Mouse (Mus musculus): ENCODE data around the gene Wwox. TPM values are rescaled to one million over a fixed set of nuclear protein-coding genes. Genes with fewer than 3 reads are reported as not detected.
"Not testable (repeated sequence)": the region's sequence is repeated elsewhere in the genome, so short reads cannot be mapped to it uniquely, and the experiment has no call there.

Gene Wwox
- polyA plus RNA-seq, 1 experiment from 2014 or later = 3.5 TPM

DNA sequence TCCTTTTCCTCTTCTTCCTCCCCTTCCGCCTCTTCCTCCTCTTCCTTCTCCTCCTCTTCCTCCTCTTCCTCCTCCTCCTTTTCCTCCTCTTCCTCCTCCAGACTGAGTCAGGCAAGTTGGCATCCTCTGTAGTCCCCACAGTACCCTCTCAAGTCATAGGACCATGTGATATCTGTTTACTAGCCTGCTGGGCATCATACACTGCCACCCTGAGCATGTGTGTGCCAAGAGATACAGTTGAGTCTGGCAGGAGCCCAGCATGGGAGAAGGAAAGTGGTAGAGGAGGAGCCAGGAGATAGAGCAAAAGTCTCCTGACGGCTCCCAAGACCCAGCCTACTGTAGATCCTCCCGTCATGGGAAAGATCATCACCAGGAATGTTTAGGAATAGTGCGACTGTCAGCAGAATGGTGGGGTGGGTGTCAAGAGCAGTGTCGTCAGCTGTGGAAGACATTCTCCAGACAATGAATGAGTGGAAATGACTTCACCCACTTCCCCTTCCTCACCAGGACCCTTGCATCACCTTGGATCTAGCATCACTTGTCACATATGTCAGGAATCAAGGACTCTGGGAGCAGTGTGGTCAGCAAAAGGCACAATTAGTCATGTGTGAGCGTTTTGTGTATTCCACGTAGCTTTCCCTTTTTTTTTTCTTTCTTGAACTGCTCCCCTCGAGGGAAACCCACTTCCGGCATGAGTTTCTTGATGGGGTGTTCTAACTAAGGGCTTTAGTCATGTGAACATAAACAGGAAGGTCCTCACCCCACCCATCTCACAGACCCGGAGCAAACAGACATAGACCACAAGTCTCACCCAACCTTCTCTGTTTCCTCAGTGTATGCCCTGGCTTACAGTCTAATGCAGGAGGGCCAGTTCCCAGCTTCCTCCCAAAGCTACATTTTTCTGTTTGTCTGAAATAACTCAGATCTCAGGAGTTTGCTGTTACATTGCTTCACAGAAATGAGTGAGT is 375.6 kb downstream of the Wwox start:
- Histone ChIP-seq H3K4me2 (ENCODE audit: low read depth, low read length) (no peak overlapping the region), H3K9me3 (replicated peaks; ENCODE audit: control insufficient read depth, low read length) (no peaks in the 10 kb centered on the region)
- WGBS (ENCODE audit: insufficient replicate concordance) = 25% methylated on average over 10 of the region's 10 CpGs

DNA sequence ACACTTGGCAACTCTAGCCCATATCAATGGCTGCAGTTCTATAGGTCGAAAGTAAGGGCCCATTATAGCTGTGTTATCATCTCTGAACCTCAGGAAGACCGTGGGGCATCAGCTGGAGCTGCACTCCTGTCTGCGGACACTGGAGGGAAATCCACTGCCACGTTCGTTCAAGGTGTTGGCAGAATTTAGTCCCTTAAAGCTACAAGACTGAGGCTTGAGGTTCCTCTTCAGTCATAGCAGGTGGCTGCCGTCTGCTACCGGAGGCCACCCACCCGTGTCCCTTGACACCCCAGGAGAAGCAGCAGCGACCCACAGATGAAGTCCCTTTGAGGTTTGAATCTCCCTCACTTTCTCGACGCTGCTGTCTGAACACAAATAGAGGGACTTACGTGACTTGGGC is 376.9 kb downstream of the Wwox start:
- WGBS (ENCODE audit: insufficient replicate concordance) = 37% methylated on average over 12 of the region's 12 CpGs
- no peak overlapping the region for H3K4me2 ChIP-seq (ENCODE audit: low read depth, low read length)
- H3K4me3 ChIP-seq (ENCODE audit: low read depth, low read length) = no peak overlapping the region
- no peaks in the 10 kb centered on the region for H3K27me3 ChIP-seq (ENCODE audit: control insufficient read depth, insufficient read depth, low read depth, low read length)
- no peak overlapping the region for H3K9ac ChIP-seq (ENCODE audit: low read depth, low read length)
- H3K9me3 ChIP-seq (replicated peaks; ENCODE audit: control insufficient read depth, low read length) = no peaks in the 10 kb centered on the region
- H3K36me3 ChIP-seq (ENCODE audit: control insufficient read depth, insufficient read depth) = no peaks in the 10 kb centered on the region
- H3K27ac ChIP-seq (ENCODE audit: low read length) = no peak overlapping the region
- H3K4me1 ChIP-seq (ENCODE audit: control insufficient read depth, low read depth, low read length) = no peaks in the 10 kb centered on the region
- no peak for ATAC-seq (ENCODE audit: low read depth)

More for the DNA sequence above, 375.6 kb downstream of the Wwox start:
- Histone ChIP-seq H3K4me3 (ENCODE audit: low read depth, low read length) (no peak overlapping the region), H3K27ac (ENCODE audit: low read length) (no peak overlapping the region), H3K4me1 (ENCODE audit: control insufficient read depth, low read depth, low read length) (no peaks in the 10 kb centered on the region), H3K27me3 (ENCODE audit: control insufficient read depth, insufficient read depth, low read depth, low read length) (no peaks in the 10 kb centered on the region), H3K36me3 (ENCODE audit: control insufficient read depth, insufficient read depth) (no peaks in the 10 kb centered on the region), H3K9ac (ENCODE audit: low read depth, low read length) (no peak overlapping the region)
- peak; percentile 58 for ATAC-seq (ENCODE audit: low read depth)

DNA sequence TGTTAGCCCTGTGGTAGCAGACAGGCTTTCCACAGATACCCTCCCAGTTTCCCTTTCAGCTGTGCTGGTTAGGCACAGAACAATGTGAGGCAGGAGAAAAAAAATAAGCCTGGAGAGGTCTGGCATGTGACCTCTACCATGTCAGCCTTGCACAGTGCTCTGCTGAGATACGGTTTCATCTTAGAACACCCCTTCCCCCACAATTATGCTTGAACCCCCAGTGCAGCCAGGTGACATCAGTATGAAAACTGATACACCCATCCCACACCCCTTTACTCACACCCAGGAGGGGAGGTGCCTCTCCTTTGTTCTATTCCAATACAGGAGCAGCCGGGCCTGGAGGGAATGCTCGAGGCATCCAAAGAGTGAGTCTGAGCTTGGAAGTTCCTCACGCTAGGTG is 377.5 kb downstream of the Wwox start:
- 78% methylated on average over 4 of the region's 4 CpGs for WGBS (ENCODE audit: insufficient replicate concordance)
- Histone ChIP-seq H3K9ac (ENCODE audit: low read depth, low read length) (no peak overlapping the region), H3K27me3 (ENCODE audit: control insufficient read depth, insufficient read depth, low read depth, low read length) (no peaks in the 10 kb centered on the region), H3K4me1 (ENCODE audit: control insufficient read depth, low read depth, low read length) (no peaks in the 10 kb centered on the region), H3K27ac (ENCODE audit: low read length) (no peak overlapping the region), H3K36me3 (ENCODE audit: control insufficient read depth, insufficient read depth) (no peaks in the 10 kb centered on the region), H3K4me2 (ENCODE audit: low read depth, low read length) (no peak overlapping the region), H3K4me3 (ENCODE audit: low read depth, low read length) (no peak overlapping the region), H3K9me3 (replicated peaks; ENCODE audit: control insufficient read depth, low read length) (no peaks in the 10 kb centered on the region)
- no peak for ATAC-seq (ENCODE audit: low read depth)

DNA sequence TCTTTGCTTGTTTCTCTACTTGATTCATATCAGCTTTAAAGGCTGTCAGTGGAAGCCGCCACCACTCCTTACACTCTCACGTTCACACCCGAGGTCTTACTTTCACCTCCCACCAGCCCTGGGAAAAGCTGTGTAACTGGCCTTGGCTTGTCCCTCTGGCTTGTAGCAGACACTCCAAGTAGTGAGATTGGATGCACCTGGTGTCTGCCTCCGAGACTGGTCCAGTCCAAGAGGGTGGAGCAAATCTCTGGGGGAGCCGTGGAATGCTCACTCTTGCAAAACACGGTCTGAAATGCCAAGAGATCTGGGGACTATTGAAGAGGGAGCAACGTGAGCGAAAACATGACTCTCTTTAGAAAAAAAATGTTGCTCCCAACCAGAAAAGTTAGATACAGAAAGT is 382.1 kb downstream of the Wwox start:
- H3K4me2 ChIP-seq (ENCODE audit: low read depth, low read length) = no peak overlapping the region
- no peaks in the 10 kb centered on the region for H3K27me3 ChIP-seq (ENCODE audit: control insufficient read depth, insufficient read depth, low read depth, low read length)
- H3K4me3 ChIP-seq (ENCODE audit: low read depth, low read length) = no peak overlapping the region
- WGBS (ENCODE audit: insufficient replicate concordance) = 63% methylated on average over 8 of the region's 8 CpGs
- no peak overlapping the region for H3K27ac ChIP-seq (ENCODE audit: low read length)
- no peak for ATAC-seq (ENCODE audit: low read depth)
- no peak overlapping the region for H3K9ac ChIP-seq (ENCODE audit: low read depth, low read length)
- H3K36me3 ChIP-seq (ENCODE audit: control insufficient read depth, insufficient read depth) = no peaks in the 10 kb centered on the region
- H3K9me3 ChIP-seq (replicated peaks; ENCODE audit: control insufficient read depth, low read length) = no peaks in the 10 kb centered on the region
- no peaks in the 10 kb centered on the region for H3K4me1 ChIP-seq (ENCODE audit: control insufficient read depth, low read depth, low read length)

DNA sequence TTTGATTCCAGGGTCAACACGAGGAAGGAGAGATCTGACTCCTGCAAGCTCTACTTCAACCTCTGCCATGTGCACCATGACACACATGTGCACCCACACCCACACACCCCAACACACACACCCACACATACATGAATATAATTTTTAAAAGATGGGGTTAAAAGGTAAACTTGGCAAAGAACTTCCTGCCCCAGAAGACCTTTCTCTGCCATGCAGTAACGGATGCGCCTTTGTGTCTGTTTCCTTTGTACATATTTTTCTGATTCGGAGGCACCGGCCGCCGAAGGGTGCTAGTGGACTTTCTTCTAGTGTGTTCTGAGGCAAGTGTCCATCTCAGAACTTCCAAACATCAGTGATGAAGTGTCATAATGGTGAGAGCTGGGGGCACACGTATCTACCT is 386.0 kb downstream of the Wwox start:
- H3K9me3 ChIP-seq (replicated peaks; ENCODE audit: control insufficient read depth, low read length) = no peaks in the 10 kb centered on the region
- no peak overlapping the region for H3K4me2 ChIP-seq (ENCODE audit: low read depth, low read length)
- no peak overlapping the region for H3K4me3 ChIP-seq (ENCODE audit: low read depth, low read length)
- H3K36me3 ChIP-seq (ENCODE audit: control insufficient read depth, insufficient read depth) = no peaks in the 10 kb centered on the region
- H3K9ac ChIP-seq (ENCODE audit: low read depth, low read length) = no peak overlapping the region
- H3K4me1 ChIP-seq (ENCODE audit: control insufficient read depth, low read depth, low read length) = no peaks in the 10 kb centered on the region
- H3K27ac ChIP-seq (ENCODE audit: low read length) = no peak overlapping the region
- no peak for ATAC-seq (ENCODE audit: low read depth)
- 78% methylated on average over 8 of the region's 8 CpGs for WGBS (ENCODE audit: insufficient replicate concordance)
- H3K27me3 ChIP-seq (ENCODE audit: control insufficient read depth, insufficient read depth, low read depth, low read length) = no peaks in the 10 kb centered on the region

DNA sequence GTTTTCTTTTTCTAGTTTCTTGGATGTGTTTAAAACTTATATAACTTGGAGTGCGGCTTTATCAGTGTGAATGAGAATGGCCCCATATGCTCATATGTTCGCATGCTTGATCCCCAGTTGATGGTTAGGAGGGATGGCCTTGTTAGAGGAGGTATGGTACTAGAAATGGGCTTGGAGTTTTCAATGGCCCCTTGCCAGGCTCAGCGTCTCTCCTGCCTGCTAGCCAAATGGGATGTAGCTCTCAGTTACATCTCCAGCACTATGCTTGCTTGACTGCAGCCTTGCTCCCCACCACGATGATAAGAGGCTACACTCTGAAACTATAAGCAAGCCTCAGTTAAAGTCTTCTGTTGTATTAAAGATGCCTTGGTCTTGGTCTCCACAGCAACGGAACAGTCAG is 387.5 kb downstream of the Wwox start:
- Histone ChIP-seq H3K4me3 (ENCODE audit: low read depth, low read length) (no peak overlapping the region), H3K36me3 (ENCODE audit: control insufficient read depth, insufficient read depth) (no peaks in the 10 kb centered on the region), H3K4me2 (ENCODE audit: low read depth, low read length) (no peak overlapping the region), H3K9ac (ENCODE audit: low read depth, low read length) (no peak overlapping the region), H3K27me3 (ENCODE audit: control insufficient read depth, insufficient read depth, low read depth, low read length) (no peaks in the 10 kb centered on the region), H3K9me3 (replicated peaks; ENCODE audit: control insufficient read depth, low read length) (no peaks in the 10 kb centered on the region), H3K4me1 (ENCODE audit: control insufficient read depth, low read depth, low read length) (no peaks in the 10 kb centered on the region), H3K27ac (ENCODE audit: low read length) (no peak overlapping the region)
- 54% methylated on average over 5 of the region's 5 CpGs for WGBS (ENCODE audit: insufficient replicate concordance)
- no peak for ATAC-seq (ENCODE audit: low read depth)

DNA sequence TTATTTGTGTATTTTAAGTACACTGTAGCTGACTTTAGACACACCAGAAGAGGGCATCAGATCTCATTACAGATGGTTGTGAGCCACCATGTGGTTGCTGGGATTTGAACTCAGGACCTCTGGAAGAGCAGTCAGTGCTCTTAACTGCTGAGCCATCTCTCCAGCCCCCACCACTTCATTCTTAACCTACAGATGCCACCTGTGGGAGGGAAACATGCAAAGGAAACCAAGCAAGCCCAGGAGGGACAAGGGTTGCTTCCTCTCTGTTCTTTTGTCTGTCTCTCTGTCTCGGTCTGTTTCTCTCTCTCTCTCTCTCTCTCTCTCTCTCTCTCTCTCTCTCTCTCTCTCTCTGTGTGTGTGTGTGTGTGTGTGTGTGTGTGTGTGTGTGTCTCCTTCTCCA is 388.4 kb downstream of the Wwox start:
- not testable (repeated sequence) for H3K36me3 ChIP-seq (ENCODE audit: control insufficient read depth, insufficient read depth); H3K27ac ChIP-seq (ENCODE audit: low read length); H3K27me3 ChIP-seq (ENCODE audit: control insufficient read depth, insufficient read depth, low read depth, low read length); ATAC-seq (ENCODE audit: low read depth); H3K4me3 ChIP-seq (ENCODE audit: low read depth, low read length); H3K4me2 ChIP-seq (ENCODE audit: low read depth, low read length); H3K4me1 ChIP-seq (ENCODE audit: control insufficient read depth, low read depth, low read length); H3K9me3 ChIP-seq (replicated peaks; ENCODE audit: control insufficient read depth, low read length); H3K9ac ChIP-seq (ENCODE audit: low read depth, low read length)
- WGBS (ENCODE audit: insufficient replicate concordance) = 33% methylated on average over 1 of the region's 1 CpGs

DNA sequence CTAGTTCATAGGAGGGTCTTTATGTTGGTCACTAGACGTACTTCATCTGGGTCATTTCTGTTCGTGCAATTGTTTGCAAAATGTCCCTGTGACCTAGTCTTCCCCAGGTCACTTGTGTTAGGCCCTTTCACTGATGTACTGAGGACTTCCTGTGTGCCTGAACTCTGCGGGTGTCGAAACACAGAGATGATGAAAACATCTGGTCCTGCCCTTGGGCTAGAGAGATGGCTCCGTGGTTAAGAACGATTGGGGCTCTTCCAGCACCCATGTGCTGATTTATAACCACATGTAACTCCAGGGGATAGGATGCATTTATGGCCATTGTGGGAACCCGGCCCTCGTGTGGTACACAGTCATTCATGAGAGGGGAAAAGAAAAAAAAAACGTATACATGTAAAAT is 392.1 kb downstream of the Wwox start:
- Histone ChIP-seq H3K9me3 (replicated peaks; ENCODE audit: control insufficient read depth, low read length) (no peaks in the 10 kb centered on the region), H3K9ac (ENCODE audit: low read depth, low read length) (no peak overlapping the region), H3K4me1 (ENCODE audit: control insufficient read depth, low read depth, low read length) (no peaks in the 10 kb centered on the region), H3K27me3 (ENCODE audit: control insufficient read depth, insufficient read depth, low read depth, low read length) (no peaks in the 10 kb centered on the region), H3K36me3 (ENCODE audit: control insufficient read depth, insufficient read depth) (no peaks in the 10 kb centered on the region), H3K4me3 (ENCODE audit: low read depth, low read length) (no peak overlapping the region), H3K27ac (ENCODE audit: low read length) (no peak overlapping the region), H3K4me2 (ENCODE audit: low read depth, low read length) (no peak overlapping the region)
- ATAC-seq (ENCODE audit: low read depth) = no peak
- WGBS (ENCODE audit: insufficient replicate concordance) = 43% methylated on average over 9 of the region's 9 CpGs

DNA sequence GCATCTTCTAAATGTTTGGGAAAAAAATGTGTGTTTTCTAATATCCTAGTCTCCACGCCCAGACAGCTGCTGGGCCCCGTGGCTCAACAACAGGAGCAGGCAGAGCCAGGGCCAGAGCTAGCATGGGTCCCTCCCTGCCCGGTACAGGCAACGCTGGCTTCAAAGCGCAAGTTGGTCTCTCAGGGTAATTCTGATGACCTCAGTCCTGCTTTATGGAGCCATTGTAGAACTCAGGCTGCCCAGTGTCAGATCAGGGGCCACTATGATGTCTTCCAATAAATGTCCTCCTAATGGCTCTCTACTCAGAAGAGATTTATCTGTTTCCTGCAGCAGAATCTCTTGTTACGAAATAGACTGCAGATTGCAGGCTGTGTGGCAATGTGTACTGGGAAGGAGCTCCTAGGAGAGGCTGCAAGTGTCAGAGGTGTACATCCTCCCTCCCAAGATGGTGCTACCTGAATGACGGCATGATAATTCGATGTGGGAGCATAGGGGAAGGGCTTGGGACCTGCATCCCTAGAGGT is 392.9 kb downstream of the Wwox start:
- Histone ChIP-seq H3K4me2 (ENCODE audit: low read depth, low read length) (no peak overlapping the region), H3K27ac (ENCODE audit: low read length) (no peak overlapping the region), H3K9me3 (replicated peaks; ENCODE audit: control insufficient read depth, low read length) (no peaks in the 10 kb centered on the region), H3K4me1 (ENCODE audit: control insufficient read depth, low read depth, low read length) (no peaks in the 10 kb centered on the region), H3K27me3 (ENCODE audit: control insufficient read depth, insufficient read depth, low read depth, low read length) (no peaks in the 10 kb centered on the region), H3K4me3 (ENCODE audit: low read depth, low read length) (no peak overlapping the region), H3K36me3 (ENCODE audit: control insufficient read depth, insufficient read depth) (no peaks in the 10 kb centered on the region), H3K9ac (ENCODE audit: low read depth, low read length) (no peak overlapping the region)
- 49% methylated on average over 8 of the region's 8 CpGs for WGBS (ENCODE audit: insufficient replicate concordance)
- ATAC-seq (ENCODE audit: low read depth) = no peak
